Mouse (Mus musculus) kidney, adult 2 months (tissue): ENCODE data around the gene B4galnt2.

ENCODE experiments used
- CTCF ChIP-seq: fragments of 200-500 bp; conservative IDR thresholded peaks from 2 replicates; pipeline ENCODE4 v1.5.1; 2011; ENCODE audit warnings: low read depth, mild to moderate bottlenecking, control low read depth, low read length, moderate library complexity, mixed read lengths; ENCODE audit not compliant: insufficient read depth, insufficient read length
- POLR2A ChIP-seq: fragments of 200-500 bp; IDR thresholded peaks from one replicate; pipeline ENCODE4 v1.6.1; 2011; ENCODE audit warnings: low read depth, low read length, control low read depth

GRCm38 (mm10) chr11:95822437-95822836 is 92.3 kb downstream of the B4galnt2 start:
- no peak for TF ChIP-seq CTCF
- no peak for TF ChIP-seq POLR2A
